Mouse (Mus musculus) liver, postnatal 0 days (tissue): ENCODE measurements around the gene Vamp2.

Experiments used
- CTCF ChIP-seq: sonication (generic); IDR thresholded peaks from 2 replicates; pipeline ENCODE4 v1.5.1; 2016; ENCODE audit warnings: antibody characterized with exemption, low read depth
- EP300 ChIP-seq: IDR thresholded peaks from 2 replicates; pipeline ENCODE4 v1.6.1; 2016; ENCODE audit warnings: antibody characterized with exemption, low read depth, mild to moderate bottlenecking

GRCm38 (mm10) chr11:69078041-69078440 is 10.2 kb upstream of the Vamp2 start:
- TF ChIP-seq CTCF (no peak), EP300 (no peak)
